Mouse (Mus musculus) lung, embryonic 16.5 days (tissue): ENCODE measurements at regions not wholly inside any gene's neighbourhood (a gene's known extent, or its start where the extent isn't known, plus 50 kb on each side); places are given as distances from the start of the nearest gene placed in this dataset.
A peak's percentile ranks its signal among the peaks of the same experiment; 100 is the strongest.

Source experiments
- ATAC-seq: fragments of 200-750 bp; cut with Nextera tagmentation; 2 replicates; pipeline ENCODE4 v1.8.0; 2017; ENCODE audit warnings: low read depth, mild to moderate bottlenecking, moderate library complexity
- H3K27ac ChIP-seq: fragments of 300-500 bp; sonication (generic); 2 replicates; pipeline ENCODE4 v1.5.1; 2014; ENCODE audit warnings: mild to moderate bottlenecking, control low read depth, low read length
- H3K27me3 ChIP-seq: fragments of 300-500 bp; sonication (generic); 2 replicates; pipeline ENCODE4 v1.6.1; 2014; ENCODE audit warnings: low read depth, low read length, mixed read lengths; ENCODE audit not compliant: control insufficient read depth, insufficient read depth
- H3K36me3 ChIP-seq: fragments of 300-500 bp; sonication (generic); 2 replicates; pipeline ENCODE4 v1.6.1; 2014; ENCODE audit warnings: low read length; ENCODE audit not compliant: control insufficient read depth, insufficient read depth
- H3K4me1 ChIP-seq: fragments of 300-500 bp; sonication (generic); replicated peaks from 2 replicates; pipeline ENCODE4 v1.6.1; 2014; ENCODE audit warnings: low read length, mixed read lengths; ENCODE audit not compliant: control insufficient read depth, insufficient read depth
- H3K4me2 ChIP-seq: fragments of 300-500 bp; sonication (generic); 2 replicates; pipeline ENCODE4 v1.6.1; 2014; ENCODE audit warnings: low read depth, low read length, control low read depth
- H3K4me3 ChIP-seq: fragments of 300-500 bp; sonication (generic); 2 replicates; pipeline ENCODE4 v1.5.1; 2014; ENCODE audit warnings: mild to moderate bottlenecking, low read length, control low read depth
- H3K9ac ChIP-seq: fragments of 300-500 bp; sonication (generic); 2 replicates; pipeline ENCODE4 v1.6.1; 2014; ENCODE audit warnings: low read length, control low read depth
- H3K9me3 ChIP-seq: fragments of 300-500 bp; sonication (generic); 2 replicates; pipeline ENCODE4 v1.6.1; 2016; ENCODE audit warnings: low read length; ENCODE audit not compliant: control insufficient read depth
- WGBS: fragments of 180-500 bp; shearing (Covaris S2); extraction: QIAGEN DNeasy Blood & Tissue Kit; methylation state at CpG from one replicate; pipeline ENCODE4 v1.1.7; 2014; 5-methylcytosine and 5-hydroxymethylcytosine counted together

- H3K27ac ChIP-seq: no peak overlapping the region
- ATAC-seq: no peak
- WGBS: 76% methylated on average over 10 of the region's 10 CpGs
- H3K9me3 ChIP-seq: no peaks in the 10 kb centered on the region
- no peak overlapping the region for H3K4me3 ChIP-seq
- no peaks in the 10 kb centered on the region for H3K4me1 ChIP-seq
- no peak overlapping the region for H3K9ac ChIP-seq
- H3K27me3 ChIP-seq: no peaks in the 10 kb centered on the region
- no peaks in the 10 kb centered on the region for H3K36me3 ChIP-seq
- H3K4me2 ChIP-seq: no peak overlapping the region
These were observed 273.9 kb downstream of the Prim2 start for GRCm38 (mm10) chr1:33395733-33396132.

DNA sequence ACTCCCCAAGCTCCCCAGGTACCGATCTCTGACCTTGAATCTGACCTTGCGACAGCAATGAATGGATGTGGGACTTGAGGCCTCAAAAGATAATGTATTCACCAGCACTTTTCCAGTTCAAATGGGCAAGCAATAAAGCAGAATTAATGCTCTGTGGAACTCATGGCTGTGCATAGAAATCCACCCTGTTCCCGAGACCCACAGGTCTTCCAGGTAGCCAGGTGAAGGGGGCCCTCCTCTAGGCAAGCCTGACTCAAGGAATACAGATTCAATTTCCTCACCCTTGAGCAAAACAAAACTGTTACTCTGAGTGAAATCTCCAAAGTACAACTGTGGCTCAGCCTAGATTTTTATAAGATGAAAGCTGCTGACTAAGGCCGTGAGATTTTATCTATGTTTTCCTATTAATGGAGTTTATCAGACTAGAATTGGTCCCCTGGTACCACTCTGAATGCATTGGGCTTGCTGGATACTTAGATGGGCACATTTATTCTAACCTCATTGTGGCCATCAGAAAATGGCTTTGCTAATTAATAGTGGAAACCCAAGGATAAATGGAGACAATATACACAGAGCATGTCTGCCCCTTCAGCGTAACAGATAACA is 274.5 kb downstream of the Prim2 start:
- Histone ChIP-seq H3K27me3 (no peaks in the 10 kb centered on the region), H3K4me3 (no peak overlapping the region), H3K9ac (no peak overlapping the region), H3K4me1 (no peaks in the 10 kb centered on the region), H3K27ac (no peak overlapping the region), H3K9me3 (no peaks in the 10 kb centered on the region), H3K4me2 (no peak overlapping the region), H3K36me3 (no peaks in the 10 kb centered on the region)
- ATAC-seq: no peak
- 84% methylated on average over 5 of the region's 5 CpGs for WGBS

- Histone ChIP-seq H3K4me1 (no peaks in the 10 kb centered on the region), H3K9ac (no peak overlapping the region), H3K4me2 (no peak overlapping the region), H3K27me3 (no peaks in the 10 kb centered on the region), H3K36me3 (no peaks in the 10 kb centered on the region), H3K9me3 (no peaks in the 10 kb centered on the region), H3K27ac (no peak overlapping the region), H3K4me3 (no peak overlapping the region)
- 32% methylated on average over 7 of the region's 7 CpGs for WGBS
- no peak for ATAC-seq
These were observed 298.8 kb downstream of the Prim2 start for GRCm38 (mm10) chr1:33370796-33371195.

GRCm38 (mm10) chr1:33362688-33363426 is 306.7 kb downstream of the Prim2 start:
- 36% methylated on average over 13 of the region's 13 CpGs for WGBS
- no peak overlapping the region for H3K4me3 ChIP-seq
- H3K4me2 ChIP-seq: no peak overlapping the region
- H3K27me3 ChIP-seq: no peaks in the 10 kb centered on the region
- H3K9ac ChIP-seq: no peak overlapping the region
- H3K36me3 ChIP-seq: no peaks in the 10 kb centered on the region
- H3K27ac ChIP-seq: no peak overlapping the region
- ATAC-seq: no peak
- H3K4me1 ChIP-seq: no peaks in the 10 kb centered on the region
- no peaks in the 10 kb centered on the region for H3K9me3 ChIP-seq

DNA sequence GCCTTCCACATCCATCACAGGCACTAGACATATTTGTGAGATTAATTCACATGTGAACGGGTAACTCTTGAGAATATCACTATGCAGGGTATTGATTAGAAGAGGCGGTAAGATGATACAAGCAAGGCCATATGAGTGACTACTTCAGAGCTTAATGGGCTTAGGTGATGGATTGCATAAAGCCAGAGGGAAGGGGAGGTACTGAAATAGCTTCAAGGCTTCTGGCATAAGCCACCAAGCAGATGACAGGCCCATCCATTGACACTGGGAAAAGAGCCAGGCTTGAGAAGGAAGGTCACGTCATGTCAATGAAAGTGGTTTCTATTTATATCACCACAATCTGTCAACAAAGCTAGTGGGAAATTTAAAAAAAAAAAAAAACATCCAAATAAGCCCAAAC is 335.5 kb downstream of the Prim2 start:
- Histone ChIP-seq H3K36me3 (no peaks in the 10 kb centered on the region), H3K4me1 (no peaks in the 10 kb centered on the region), H3K27ac (no peak overlapping the region), H3K9me3 (no peaks in the 10 kb centered on the region), H3K4me3 (no peak overlapping the region), H3K4me2 (no peak overlapping the region), H3K27me3 (no peaks in the 10 kb centered on the region), H3K9ac (no peak overlapping the region)
- WGBS: 51% methylated on average over 3 of the region's 3 CpGs
- peak; percentile 60 for ATAC-seq
